Mouse (Mus musculus) myocyte (in vitro differentiated cells): ENCODE results near the gene Cnst.

Experiments
- MAX ChIP-seq: IDR thresholded peaks from one replicate; pipeline ENCODE4 v1.6.1; 2011; ENCODE audit warnings: low read depth, mild to moderate bottlenecking, control low read depth
- MYOD1 ChIP-seq, 3 experiments: IDR thresholded peaks; one replicate each; pipeline ENCODE4 v1.6.1; 2011; ENCODE audit warnings: control low read depth in 2 of 3, low read depth in 2 of 3, mild to moderate bottlenecking in 2 of 3, moderate library complexity in 1 of 3; ENCODE audit not compliant: insufficient read length in 2 of 3, control insufficient read depth in 1 of 3
- POLR2A ChIP-seq: IDR thresholded peaks from one replicate; pipeline ENCODE4 v1.6.1; 2011; ENCODE audit warnings: low read depth, mild to moderate bottlenecking, control low read depth, moderate library complexity; ENCODE audit not compliant: insufficient read length
- SRF ChIP-seq: IDR thresholded peaks from one replicate; pipeline ENCODE4 v1.6.1; 2011; ENCODE audit warnings: low read depth; ENCODE audit not compliant: control insufficient read depth, insufficient read length
- USF1 ChIP-seq: IDR thresholded peaks from one replicate; pipeline ENCODE4 v1.6.1; 2011; ENCODE audit warnings: low read depth, mild to moderate bottlenecking, control low read depth, moderate library complexity

- TF ChIP-seq MAX: no peak
- TF ChIP-seq POLR2A: no peak
- TF ChIP-seq SRF: no peak
- TF ChIP-seq USF1: no peak
- TF ChIP-seq MYOD1 (IDR thresholded peaks at IDR 0.05; ENCODE audit: control insufficient read depth in 1 of 3, insufficient read length in 2 of 3, low read depth in 2 of 3): peak in 2 of 3 experiments; percentile 90 to 96
These were observed 63.7 kb downstream of the Cnst start for GRCm38 (mm10) chr1:179609724-179610505.
